Mouse (Mus musculus): ENCODE data around the gene Xlr4b.
"Not testable (repeated sequence)": the region's sequence is repeated elsewhere in the genome, so short reads cannot be mapped to it uniquely, and the experiment has no call there.

- TF ChIP-seq POLR2A (IDR thresholded peaks at IDR 0.05; ENCODE audit: low read depth, low read length): peak; percentile 38
- TF ChIP-seq ZKSCAN1 (IDR thresholded peaks at IDR 0.05; ENCODE audit: borderline replicate concordance, low read depth, low read length); CTCF (conservative IDR thresholded peaks at IDR 0.05 in 1 of 2, IDR thresholded peaks at IDR 0.05 in 1 of 2; ENCODE audit: low read depth in 2 of 2, low read length in 2 of 2); E2F4 (IDR thresholded peaks at IDR 0.05; ENCODE audit: insufficient replicate concordance, low read depth, low read length); ZMIZ1 (IDR thresholded peaks at IDR 0.05; ENCODE audit: low read depth, low read length); BHLHE40 (IDR thresholded peaks at IDR 0.05; ENCODE audit: low read depth, low read length); EP300 (IDR thresholded peaks at IDR 0.05; ENCODE audit: low read length); KAT2A (IDR thresholded peaks at IDR 0.05; ENCODE audit: insufficient replicate concordance, low read length); POLR2AphosphoS2 (IDR thresholded peaks at IDR 0.05; ENCODE audit: low read depth, low read length); TBP (conservative IDR thresholded peaks at IDR 0.05; ENCODE audit: low read depth, low read length): not testable (repeated sequence)
Observed at GRCm38 (mm10) chrX:73242821-73243325, 28.7 kb downstream of the Xlr4b start, which contains the start of gene Xlr4c.

Data from CH12.LX (cell line).